Mouse (Mus musculus): ENCODE results near the gene Atp1a2.
A peak's percentile ranks its signal among the peaks of the same experiment; 100 is the strongest.
"Not testable (repeated sequence)": the region's sequence is repeated elsewhere in the genome, so short reads cannot be mapped to it uniquely, and the experiment has no call there.

The Atp1a2 gene

GRCm38 (mm10) chr1:172273386-172273785 is 24.5 kb downstream of the Atp1a2 start:
- no peak for DNase-seq (ENCODE audit: low spot score in 2 of 2)

- DNase-seq (ENCODE audit: low spot score in 2 of 2): no peak
These were observed 26.1 kb downstream of the Atp1a2 start for GRCm38 (mm10) chr1:172271765-172272164.

GRCm38 (mm10) chr1:172271208-172271607 is 26.7 kb downstream of the Atp1a2 start:
- no peak for DNase-seq (ENCODE audit: low spot score in 2 of 2)

- DNase-seq (ENCODE audit: low spot score in 2 of 2): no peak
These were observed 36.3 kb downstream of the Atp1a2 start, which contains the start of gene Igsf8 for GRCm38 (mm10) chr1:172261477-172262078. TSS of gene Igsf8 (plus strand) at chr1:172261641.

- DNase-seq (ENCODE audit: low spot score in 2 of 2): no peak
These were observed 39.5 kb downstream of the Atp1a2 start, which contains the start of gene Atp1a4 for GRCm38 (mm10) chr1:172258314-172258713. TSS of gene Atp1a4 (minus strand) at chr1:172258414.

GRCm38 (mm10) chr1:172247679-172248078 is 50.2 kb downstream of the Atp1a2 start:
- no peak for DNase-seq (ENCODE audit: low spot score in 2 of 2)

- peak in 1 of 2 experiments; percentile 39 for DNase-seq (ENCODE audit: low spot score in 2 of 2)
These were observed 50.6 kb downstream of the Atp1a2 start for GRCm38 (mm10) chr1:172247216-172247615.

- DNase-seq (ENCODE audit: low spot score in 2 of 2): not testable (repeated sequence)
These were observed 53.2 kb downstream of the Atp1a2 start for GRCm38 (mm10) chr1:172244645-172245044.

- no peak for DNase-seq (ENCODE audit: low spot score in 2 of 2)
These were observed 54.2 kb downstream of the Atp1a2 start for GRCm38 (mm10) chr1:172243547-172244205.

GRCm38 (mm10) chr1:172242401-172242800 is 55.5 kb downstream of the Atp1a2 start:
- DNase-seq (ENCODE audit: low spot score in 2 of 2): no peak

GRCm38 (mm10) chr1:172240945-172241708 is 56.7 kb downstream of the Atp1a2 start:
- no peak for DNase-seq (ENCODE audit: low spot score in 2 of 2)

- no peak for DNase-seq (ENCODE audit: low spot score in 2 of 2)
These were observed 68.6 kb downstream of the Atp1a2 start for GRCm38 (mm10) chr1:172229215-172229614.

GRCm38 (mm10) chr1:172228209-172228608 is 69.7 kb downstream of the Atp1a2 start:
- no peak for DNase-seq (ENCODE audit: low spot score in 2 of 2)

Data from frontal cortex, postnatal 36 days (tissue).